Mouse (Mus musculus) lung, postnatal 0 days (tissue): ENCODE results near the gene Taf3.

ENCODE experiments used
- CTCF ChIP-seq: IDR thresholded peaks from 2 replicates; pipeline ENCODE4 v1.5.1; 2016; ENCODE audit warnings: antibody characterized with exemption, mild to moderate bottlenecking
- EP300 ChIP-seq: IDR thresholded peaks from 2 replicates; pipeline ENCODE4 v1.6.1; 2016; ENCODE audit warnings: antibody characterized with exemption, mild to moderate bottlenecking, control low read depth

GRCm38 (mm10) chr2:9886921-9887610 is 161.3 kb downstream of the Taf3 start:
- TF ChIP-seq CTCF (no peak), EP300 (no peak)
